Mouse (Mus musculus): ENCODE data around the gene Plscr5. TPM values are rescaled to one million over a fixed set of nuclear protein-coding genes. Genes with fewer than 3 reads are reported as not detected.

The Plscr5 gene
- polyA plus RNA-seq, 1 experiment from 2014 or later = not detected

- Histone ChIP-seq H3K4me1 (no peaks in the 10 kb centered on the region), H3K4me2 (no peak overlapping the region), H3K9ac (no peak overlapping the region), H3K9me3 (no peaks in the 10 kb centered on the region), H3K4me3 (no peak overlapping the region), H3K36me3 (no peaks in the 10 kb centered on the region), H3K27ac (no peak overlapping the region), H3K27me3 (no peaks in the 10 kb centered on the region)
- ATAC-seq (ENCODE audit: insufficient number of reproducible peaks, insufficient read depth, low FRiP score, low TSS enrichment, low read depth) = no peak
- 79% methylated on average over 8 of the region's 8 CpGs for WGBS
These were observed 15.0 kb downstream of the Plscr5 start for GRCm38 (mm10) chr9:92207757-92208156.

DNA sequence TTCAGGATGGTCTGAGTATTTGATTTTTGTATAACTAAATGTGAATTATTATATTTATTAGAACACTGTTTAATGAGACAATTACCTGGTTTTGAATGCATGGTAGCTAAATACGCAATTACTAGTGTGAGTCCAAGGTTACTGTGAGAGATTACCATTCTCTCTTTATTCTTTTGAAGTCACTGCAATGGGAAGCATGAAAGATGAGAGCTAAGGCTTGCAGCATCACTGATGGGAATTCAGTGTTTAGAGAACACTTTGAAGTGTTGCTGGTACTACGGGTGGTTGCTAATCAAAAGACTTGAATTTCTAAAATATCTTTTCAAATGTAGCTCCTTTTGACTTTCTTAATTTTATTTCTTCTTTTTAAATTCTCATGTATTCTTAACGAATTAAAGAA lies 17.1 kb downstream of the Plscr5 start:
- no peaks in the 10 kb centered on the region for H3K4me1 ChIP-seq
- no peak overlapping the region for H3K4me3 ChIP-seq
- ATAC-seq (ENCODE audit: insufficient number of reproducible peaks, insufficient read depth, low FRiP score, low TSS enrichment, low read depth) = no peak
- no peak overlapping the region for H3K9ac ChIP-seq
- H3K27me3 ChIP-seq = no peaks in the 10 kb centered on the region
- H3K36me3 ChIP-seq = no peaks in the 10 kb centered on the region
- no peak overlapping the region for H3K27ac ChIP-seq
- WGBS = 74% methylated on average over 3 of the region's 3 CpGs
- H3K9me3 ChIP-seq = no peaks in the 10 kb centered on the region
- no peak overlapping the region for H3K4me2 ChIP-seq

GRCm38 (mm10) chr9:92210386-92210967 lies 17.7 kb downstream of the Plscr5 start:
- H3K9ac ChIP-seq = no peak overlapping the region
- H3K36me3 ChIP-seq = no peaks in the 10 kb centered on the region
- H3K9me3 ChIP-seq = no peaks in the 10 kb centered on the region
- no peak overlapping the region for H3K4me3 ChIP-seq
- no peak overlapping the region for H3K4me2 ChIP-seq
- no peak for ATAC-seq (ENCODE audit: insufficient number of reproducible peaks, insufficient read depth, low FRiP score, low TSS enrichment, low read depth)
- H3K4me1 ChIP-seq = no peaks in the 10 kb centered on the region
- H3K27me3 ChIP-seq = no peaks in the 10 kb centered on the region
- WGBS = 72% methylated on average over 7 of the region's 7 CpGs
- H3K27ac ChIP-seq = no peak overlapping the region

- Histone ChIP-seq H3K9me3 (no peaks in the 10 kb centered on the region), H3K4me1 (no peaks in the 10 kb centered on the region), H3K9ac (no peak overlapping the region), H3K4me2 (no peak overlapping the region), H3K27me3 (no peaks in the 10 kb centered on the region), H3K4me3 (no peak overlapping the region), H3K36me3 (no peaks in the 10 kb centered on the region), H3K27ac (no peak overlapping the region)
- no peak for ATAC-seq (ENCODE audit: insufficient number of reproducible peaks, insufficient read depth, low FRiP score, low TSS enrichment, low read depth)
- 61% methylated on average over 3 of the region's 3 CpGs for WGBS
These were observed 18.3 kb downstream of the Plscr5 start for GRCm38 (mm10) chr9:92211048-92211447.

DNA sequence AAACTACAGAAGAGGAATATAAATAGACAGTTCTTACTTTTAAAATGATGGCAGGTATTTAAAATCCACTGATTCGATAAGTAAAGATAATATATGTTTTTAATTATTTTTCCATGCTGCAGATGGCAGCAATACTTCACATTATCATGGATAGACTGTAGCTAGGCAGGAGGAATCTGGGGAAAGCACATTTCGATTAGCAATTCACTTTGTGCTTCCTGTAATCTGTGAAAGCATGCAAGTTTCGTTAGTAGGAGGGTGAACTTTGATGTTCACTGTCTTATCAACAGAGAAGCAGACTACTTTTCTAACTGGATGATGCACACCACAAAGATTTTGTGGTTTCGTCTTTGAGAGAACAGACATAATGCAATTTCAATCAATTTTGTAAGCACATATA lies 24.7 kb downstream of the Plscr5 start:
- Histone ChIP-seq H3K9ac (no peak overlapping the region), H3K27me3 (no peaks in the 10 kb centered on the region), H3K4me1 (0 out of 2 replicates have a peak, but pooled peaks cover 2% of the 10 kb centered on the region), H3K27ac (no peak overlapping the region), H3K9me3 (no peaks in the 10 kb centered on the region), H3K4me3 (no peak overlapping the region), H3K36me3 (no peaks in the 10 kb centered on the region), H3K4me2 (no peak overlapping the region)
- ATAC-seq (ENCODE audit: insufficient number of reproducible peaks, insufficient read depth, low FRiP score, low TSS enrichment, low read depth) = no peak
- WGBS = 52% methylated on average over 4 of the region's 4 CpGs

- WGBS = 77% methylated on average over 2 of the region's 2 CpGs
- Histone ChIP-seq H3K4me2 (no peak overlapping the region), H3K36me3 (no peaks in the 10 kb centered on the region), H3K27ac (no peak overlapping the region), H3K9ac (no peak overlapping the region), H3K27me3 (no peaks in the 10 kb centered on the region), H3K4me3 (no peak overlapping the region), H3K4me1 (0 out of 2 replicates have a peak, but pooled peaks cover 2% of the 10 kb centered on the region), H3K9me3 (no peaks in the 10 kb centered on the region)
- no peak for ATAC-seq (ENCODE audit: insufficient number of reproducible peaks, insufficient read depth, low FRiP score, low TSS enrichment, low read depth)
These were observed 25.2 kb downstream of the Plscr5 start for GRCm38 (mm10) chr9:92217896-92218295.

- H3K4me2 ChIP-seq = no peak overlapping the region
- no peak overlapping the region for H3K9ac ChIP-seq
- H3K36me3 ChIP-seq = no peaks in the 10 kb centered on the region
- H3K27me3 ChIP-seq = no peaks in the 10 kb centered on the region
- H3K9me3 ChIP-seq = no peaks in the 10 kb centered on the region
- no peak for ATAC-seq (ENCODE audit: insufficient number of reproducible peaks, insufficient read depth, low FRiP score, low TSS enrichment, low read depth)
- no peak overlapping the region for H3K27ac ChIP-seq
- H3K4me1 ChIP-seq = 0 out of 2 replicates have a peak, but pooled peaks cover 2% of the 10 kb centered on the region
- 56% methylated on average over 3 of the region's 3 CpGs for WGBS
- H3K4me3 ChIP-seq = no peak overlapping the region
These were observed 27.4 kb downstream of the Plscr5 start for GRCm38 (mm10) chr9:92220151-92220550.

- H3K27me3 ChIP-seq = no peaks in the 10 kb centered on the region
- H3K9ac ChIP-seq = no peak overlapping the region
- 0 out of 2 replicates have a peak, but pooled peaks cover 2% of the 10 kb centered on the region for H3K4me1 ChIP-seq
- no peaks in the 10 kb centered on the region for H3K36me3 ChIP-seq
- H3K27ac ChIP-seq = no peak overlapping the region
- no peak overlapping the region for H3K4me3 ChIP-seq
- H3K9me3 ChIP-seq = no peaks in the 10 kb centered on the region
- no peak overlapping the region for H3K4me2 ChIP-seq
- ATAC-seq (ENCODE audit: insufficient number of reproducible peaks, insufficient read depth, low FRiP score, low TSS enrichment, low read depth) = no peak
These were observed 28.7 kb downstream of the Plscr5 start for GRCm38 (mm10) chr9:92221480-92221879.

DNA sequence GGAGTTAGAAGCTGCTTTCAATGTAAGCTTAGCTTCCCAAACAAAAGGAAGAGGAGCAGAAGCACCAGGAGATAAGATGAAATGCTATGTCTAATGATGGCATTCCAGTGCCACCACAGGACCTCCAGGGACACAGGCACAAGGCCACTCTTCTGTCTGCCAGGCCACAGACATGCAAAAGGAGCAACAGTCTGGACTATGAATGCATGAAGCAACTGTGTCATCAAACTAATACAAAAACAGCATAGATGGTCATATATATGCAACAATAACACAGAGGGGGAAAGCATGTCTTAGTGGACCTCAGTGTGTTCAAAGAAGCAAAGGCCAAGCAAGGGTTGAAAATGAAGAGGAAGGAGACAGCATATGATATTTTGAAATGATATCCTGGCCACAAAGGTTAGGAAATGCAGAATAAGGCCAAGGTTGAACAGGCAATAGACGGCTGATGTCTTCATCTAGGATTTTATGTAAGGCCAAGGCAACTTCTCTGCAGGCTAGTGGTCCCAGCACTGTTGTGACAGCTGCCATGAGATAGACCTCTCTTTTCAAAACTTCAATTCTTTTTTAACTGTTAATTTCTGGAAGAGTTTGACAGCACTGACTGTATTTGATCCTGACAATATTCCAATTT lies 32.0 kb downstream of the Plscr5 start:
- H3K9me3 ChIP-seq = no peaks in the 10 kb centered on the region
- H3K4me3 ChIP-seq = no peak overlapping the region
- no peak overlapping the region for H3K27ac ChIP-seq
- no peak overlapping the region for H3K9ac ChIP-seq
- 74% methylated on average over 1 of the region's 1 CpGs for WGBS
- H3K27me3 ChIP-seq = no peaks in the 10 kb centered on the region
- no peak for ATAC-seq (ENCODE audit: insufficient number of reproducible peaks, insufficient read depth, low FRiP score, low TSS enrichment, low read depth)
- no peaks in the 10 kb centered on the region for H3K36me3 ChIP-seq
- H3K4me1 ChIP-seq = 0 out of 2 replicates have a peak, but pooled peaks cover 2% of the 10 kb centered on the region
- H3K4me2 ChIP-seq = no peak overlapping the region

DNA sequence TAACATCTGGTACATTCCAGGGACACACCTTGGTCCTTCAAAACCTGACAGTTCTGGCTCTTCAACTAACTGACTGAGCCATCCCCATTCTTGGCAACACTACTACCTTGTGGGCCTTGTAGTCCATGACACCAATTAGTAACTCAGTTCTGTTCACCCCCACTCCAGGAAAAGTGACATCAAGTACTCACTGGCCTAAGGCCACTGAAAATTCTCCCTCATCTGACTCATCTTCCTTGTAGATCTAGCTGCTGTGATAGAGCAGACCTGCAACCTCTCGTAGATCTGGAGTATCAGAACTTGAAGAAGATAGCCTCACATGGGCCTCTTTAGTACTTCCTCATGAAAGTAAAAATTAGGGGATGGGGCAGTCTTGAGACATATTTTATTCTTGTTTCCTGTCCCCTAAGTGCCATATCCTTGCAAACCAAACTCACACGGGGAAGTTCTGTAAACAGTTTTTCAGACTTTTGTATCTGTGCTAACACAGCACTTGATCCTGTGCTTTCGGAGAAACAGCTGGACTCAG lies 33.5 kb downstream of the Plscr5 start:
- Histone ChIP-seq H3K4me2 (no peak overlapping the region), H3K4me1 (no peaks in the 10 kb centered on the region), H3K27me3 (no peaks in the 10 kb centered on the region), H3K4me3 (no peak overlapping the region), H3K27ac (no peak overlapping the region), H3K9me3 (no peaks in the 10 kb centered on the region), H3K9ac (no peak overlapping the region), H3K36me3 (no peaks in the 10 kb centered on the region)
- WGBS = 78% methylated on average over 3 of the region's 3 CpGs
- ATAC-seq (ENCODE audit: insufficient number of reproducible peaks, insufficient read depth, low FRiP score, low TSS enrichment, low read depth) = no peak

DNA sequence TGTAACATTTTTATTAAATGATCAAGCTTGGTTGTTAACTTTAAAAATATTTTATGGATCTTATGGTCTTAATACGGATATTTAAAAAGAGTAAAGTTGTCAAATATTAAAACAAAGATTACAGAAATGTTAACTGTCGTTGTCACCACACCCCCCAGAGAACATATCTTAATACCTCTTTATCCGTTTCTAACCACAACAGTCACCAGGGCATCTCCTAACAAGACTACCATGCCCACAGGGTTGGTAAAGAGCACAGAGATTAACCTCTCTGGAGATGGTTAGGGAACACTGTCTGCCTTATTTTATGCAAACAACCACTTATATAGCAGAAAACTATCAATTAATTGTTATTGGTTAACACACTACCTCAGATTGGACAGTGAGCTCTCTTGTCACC lies 34.1 kb downstream of the Plscr5 start:
- Histone ChIP-seq H3K27me3 (no peaks in the 10 kb centered on the region), H3K36me3 (no peaks in the 10 kb centered on the region), H3K4me1 (no peaks in the 10 kb centered on the region), H3K9ac (no peak overlapping the region), H3K4me2 (no peak overlapping the region), H3K27ac (no peak overlapping the region), H3K4me3 (no peak overlapping the region), H3K9me3 (no peaks in the 10 kb centered on the region)
- ATAC-seq (ENCODE audit: insufficient number of reproducible peaks, insufficient read depth, low FRiP score, low TSS enrichment, low read depth) = no peak
- 76% methylated on average over 3 of the region's 3 CpGs for WGBS

Measured in embryonic facial prominence, embryonic 13.5 days (tissue).